Mouse (Mus musculus) CH12.LX (cell line): ENCODE measurements at regions not wholly inside any gene's neighbourhood (a gene's known extent, or its start where the extent isn't known, plus 50 kb on each side); places are given as distances from the start of the nearest gene placed in this dataset.

Experiments used
- CTCF ChIP-seq, 2 experiments: IDR thresholded peaks in 1 of 2; conservative IDR thresholded peaks in 1 of 2; 2 replicates each; pipeline ENCODE4 v1.5.1; 2011 to 2012; ENCODE audit warnings: low read depth in 2 of 2, low read length in 2 of 2, improper control_type of control experiment in 1 of 2, inconsistent platforms in 1 of 2, mild to moderate bottlenecking in 1 of 2, moderate library complexity in 1 of 2
- EP300 ChIP-seq: IDR thresholded peaks from 2 replicates; pipeline ENCODE4 v1.6.1; 2011; ENCODE audit warnings: low read length, improper control_type of control experiment
- RCOR1 ChIP-seq: conservative IDR thresholded peaks from 2 replicates; pipeline ENCODE4 v1.6.1; 2012; ENCODE audit warnings: low read depth, mild to moderate bottlenecking, inconsistent platforms, low read length, improper control_type of control experiment
- TCF12 ChIP-seq: IDR thresholded peaks from 2 replicates; pipeline ENCODE4 v1.6.1; 2014; ENCODE audit warnings: low read depth, mild to moderate bottlenecking, inconsistent platforms, low read length, improper control_type of control experiment
- ZMIZ1 ChIP-seq: IDR thresholded peaks from 2 replicates; pipeline ENCODE4 v1.6.1; 2012; ENCODE audit warnings: low read depth, mild to moderate bottlenecking, inconsistent platforms, low read length, improper control_type of control experiment
- ZNF384 ChIP-seq: IDR thresholded peaks from 2 replicates; pipeline ENCODE4 v1.6.1; 2012; ENCODE audit warnings: low read depth, low read length, improper control_type of control experiment, inconsistent platforms

GRCm38 (mm10) chr16:50673339-50673738 is 82.4 kb upstream of the Ccdc54 start:
- TF ChIP-seq TCF12 (no peak), ZNF384 (no peak), ZMIZ1 (no peak), EP300 (no peak), RCOR1 (no peak), CTCF (conservative IDR thresholded peaks at IDR 0.05 in 1 of 2, IDR thresholded peaks at IDR 0.05 in 1 of 2; ENCODE audit: low read depth in 2 of 2, low read length in 2 of 2) (no peak)
